Mouse (Mus musculus) forebrain, postnatal 0 days (tissue): ENCODE measurements around the gene Col25a1. TPM values are rescaled to one million over a fixed set of nuclear protein-coding genes. Genes with fewer than 3 reads are reported as not detected.

ENCODE experiments used
- ATAC-seq: fragments of 200-750 bp; cut with Nextera tagmentation; 2 replicates; pipeline ENCODE4 v1.8.0; 2017; ENCODE audit warnings: mild to moderate bottlenecking, moderate library complexity
- DNase-seq: peaks from one replicate; pipeline ENCODE4 v3.0.0-alpha.2; 2015
- H3K27ac ChIP-seq: fragments of 300-500 bp; sonication (generic); 2 replicates; pipeline ENCODE4 v1.5.1; 2014; ENCODE audit warnings: low read depth, mild to moderate bottlenecking, antibody characterized with exemption, low read length, moderate library complexity, mixed read lengths
- H3K27me3 ChIP-seq: fragments of 300-500 bp; sonication (generic); 2 replicates; pipeline ENCODE4 v1.6.1; 2014; ENCODE audit warnings: mild to moderate bottlenecking, low read length, mixed read lengths; ENCODE audit not compliant: insufficient read depth
- H3K36me3 ChIP-seq: fragments of 300-500 bp; sonication (generic); 2 replicates; pipeline ENCODE4 v1.6.1; 2014; ENCODE audit warnings: mild to moderate bottlenecking, moderate library complexity; ENCODE audit not compliant: insufficient read depth
- H3K4me1 ChIP-seq: fragments of 300-500 bp; sonication (generic); 2 replicates; pipeline ENCODE4 v1.6.1; 2014; ENCODE audit warnings: antibody characterized with exemption; ENCODE audit not compliant: insufficient read depth
- H3K4me2 ChIP-seq: fragments of 300-500 bp; sonication (generic); 2 replicates; pipeline ENCODE4 v1.6.1; 2014; ENCODE audit warnings: low read depth, mild to moderate bottlenecking, moderate library complexity
- H3K4me3 ChIP-seq: fragments of 300-500 bp; sonication (generic); 2 replicates; pipeline ENCODE4 v1.5.1; 2014; ENCODE audit warnings: low read depth, low read length, mixed read lengths
- H3K9ac ChIP-seq: fragments of 300-500 bp; sonication (generic); 2 replicates; pipeline ENCODE4 v1.6.1; 2014; ENCODE audit warnings: mild to moderate bottlenecking
- H3K9me3 ChIP-seq: fragments of 300-500 bp; sonication (generic); 2 replicates; pipeline ENCODE4 v1.6.1; 2016; ENCODE audit warnings: low read length
- CTCF ChIP-seq: sonication (generic); IDR thresholded peaks from 2 replicates; pipeline ENCODE4 v1.5.1; 2016; ENCODE audit warnings: antibody characterized with exemption, control low read depth, low read depth
- WGBS: fragments of 180-500 bp; shearing (Covaris S2); extraction: QIAGEN DNeasy Blood & Tissue Kit; methylation state at CpG from one replicate; pipeline ENCODE4 v1.1.7; 2014; 5-methylcytosine and 5-hydroxymethylcytosine counted together
- polyA plus RNA-seq: library from polyadenylated mRNA; unstranded; fragments of >200 nt; fragmentation: Nextera tagmentation; extraction: Ambion mirVana; gene quantifications from 2 replicates; pipeline ENCODE4 v1.2.1, GENCODE M21; 2015
- total RNA-seq: library from RNA; depleted of rRNA; stranded (reverse); fragments of >200 nt; gene quantifications from 2 replicates; pipeline ENCODE4 v1.2.3, GENCODE M21; 2014

The Col25a1 gene
- total and polyA plus RNA-seq, 2 experiments from 2014 or later = 5.7 to 23.7 TPM

GRCm38 (mm10) chr3:130374620-130375341 lies 243.5 kb downstream of the Col25a1 start:
- no peak overlapping the region for H3K4me2 ChIP-seq
- no peaks in the 10 kb centered on the region for H3K4me1 ChIP-seq
- H3K27ac ChIP-seq = no peak overlapping the region
- no peak overlapping the region for H3K4me3 ChIP-seq
- H3K27me3 ChIP-seq = no peaks in the 10 kb centered on the region
- H3K9ac ChIP-seq = no peak overlapping the region
- H3K36me3 ChIP-seq = no peaks in the 10 kb centered on the region
- 66% methylated on average over 3 of the region's 3 CpGs for WGBS
- ATAC-seq = no peak; the same call in 1 of the 2 replicates
- no peak for TF ChIP-seq CTCF
- no peaks in the 10 kb centered on the region for H3K9me3 ChIP-seq
- DNase-seq = no peak

DNA sequence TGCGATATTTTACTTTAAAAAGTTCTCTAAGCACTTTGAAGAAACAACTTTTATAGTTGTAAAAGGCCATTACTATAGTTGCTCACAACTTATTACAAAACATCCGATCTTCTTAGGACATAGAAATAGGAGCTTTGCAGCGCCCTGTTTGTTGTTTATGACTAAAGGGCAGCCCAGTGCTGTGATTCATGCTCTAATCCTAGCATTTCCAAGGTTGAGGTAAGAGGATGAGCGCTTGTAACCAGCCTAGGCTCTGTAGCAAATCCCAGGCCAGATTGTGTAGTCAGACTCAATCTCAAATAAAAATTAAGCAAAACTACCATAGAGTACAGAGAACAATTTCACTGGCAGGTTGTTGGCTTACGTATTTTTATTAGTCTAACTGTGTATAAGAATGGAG lies 246.5 kb downstream of the Col25a1 start:
- H3K9me3 ChIP-seq = no peaks in the 10 kb centered on the region
- no peak for ATAC-seq
- no peak for TF ChIP-seq CTCF
- no peak overlapping the region for H3K27ac ChIP-seq
- H3K4me1 ChIP-seq = no peaks in the 10 kb centered on the region
- no peaks in the 10 kb centered on the region for H3K27me3 ChIP-seq
- no peak for DNase-seq
- no peak overlapping the region for H3K9ac ChIP-seq
- no peak overlapping the region for H3K4me2 ChIP-seq
- 93% methylated on average over 5 of the region's 5 CpGs for WGBS
- no peak overlapping the region for H3K4me3 ChIP-seq
- H3K36me3 ChIP-seq = no peaks in the 10 kb centered on the region

- H3K4me2 ChIP-seq = no peak overlapping the region
- H3K4me1 ChIP-seq = no peaks in the 10 kb centered on the region
- ATAC-seq = no peak
- no peak overlapping the region for H3K9ac ChIP-seq
- no peaks in the 10 kb centered on the region for H3K9me3 ChIP-seq
- WGBS = 46% methylated on average over 9 of the region's 9 CpGs
- no peaks in the 10 kb centered on the region for H3K27me3 ChIP-seq
- DNase-seq = no peak
- no peak overlapping the region for H3K27ac ChIP-seq
- no peak for TF ChIP-seq CTCF
- H3K4me3 ChIP-seq = no peak overlapping the region
- H3K36me3 ChIP-seq = no peaks in the 10 kb centered on the region
Observed at GRCm38 (mm10) chr3:130378626-130379025, 247.3 kb downstream of the Col25a1 start.

- DNase-seq = no peak
Observed at GRCm38 (mm10) chr3:130380299-130380845, 249.1 kb downstream of the Col25a1 start.

DNA sequence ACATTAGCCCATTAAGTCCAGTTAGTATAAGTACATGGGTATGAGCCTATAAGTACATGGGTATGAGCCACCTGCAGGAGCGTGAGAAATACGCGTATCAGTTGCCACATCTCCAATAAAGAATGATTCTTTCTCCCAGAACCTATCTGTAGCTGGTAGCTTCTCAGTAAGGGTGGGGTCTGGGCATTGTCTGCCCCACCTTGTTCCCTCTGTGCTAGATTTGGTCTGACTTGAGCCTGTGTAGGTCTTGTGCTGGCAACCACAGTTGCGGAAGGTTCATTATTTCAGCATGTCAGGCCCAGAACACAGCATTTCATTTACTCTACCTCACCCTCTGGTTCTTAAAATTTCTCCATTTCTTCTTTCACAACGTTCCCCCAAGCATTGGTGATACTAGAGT lies 250.4 kb downstream of the Col25a1 start:
- no peak overlapping the region for H3K4me3 ChIP-seq
- H3K36me3 ChIP-seq = no peaks in the 10 kb centered on the region
- no peak for DNase-seq
- H3K4me2 ChIP-seq = no peak overlapping the region
- no peaks in the 10 kb centered on the region for H3K9me3 ChIP-seq
- no peak for ATAC-seq
- H3K9ac ChIP-seq = no peak overlapping the region
- WGBS = 94% methylated on average over 5 of the region's 5 CpGs
- H3K4me1 ChIP-seq = no peaks in the 10 kb centered on the region
- H3K27ac ChIP-seq = no peak overlapping the region
- no peak for TF ChIP-seq CTCF
- no peaks in the 10 kb centered on the region for H3K27me3 ChIP-seq

More at GRCm38 (mm10) chr3:130380299-130380845, 249.1 kb downstream of the Col25a1 start:
- ATAC-seq = no peak
- no peaks in the 10 kb centered on the region for H3K4me1 ChIP-seq
- no peak for TF ChIP-seq CTCF
- no peak overlapping the region for H3K9ac ChIP-seq
- no peaks in the 10 kb centered on the region for H3K27me3 ChIP-seq
- 72% methylated on average over 5 of the region's 5 CpGs for WGBS
- no peaks in the 10 kb centered on the region for H3K9me3 ChIP-seq
- no peak overlapping the region for H3K27ac ChIP-seq
- H3K4me3 ChIP-seq = no peak overlapping the region
- H3K36me3 ChIP-seq = no peaks in the 10 kb centered on the region
- no peak overlapping the region for H3K4me2 ChIP-seq

GRCm38 (mm10) chr3:130385856-130386255 lies 254.6 kb downstream of the Col25a1 start:
- H3K9ac ChIP-seq = no peak overlapping the region
- no peaks in the 10 kb centered on the region for H3K27me3 ChIP-seq
- H3K9me3 ChIP-seq = no peaks in the 10 kb centered on the region
- 60% methylated on average over 4 of the region's 4 CpGs for WGBS
- TF ChIP-seq CTCF = no peak
- H3K4me2 ChIP-seq = no peak overlapping the region
- H3K27ac ChIP-seq = no peak overlapping the region
- no peak for DNase-seq
- no peak for ATAC-seq
- H3K4me1 ChIP-seq = no peaks in the 10 kb centered on the region
- no peaks in the 10 kb centered on the region for H3K36me3 ChIP-seq
- H3K4me3 ChIP-seq = no peak overlapping the region

DNA sequence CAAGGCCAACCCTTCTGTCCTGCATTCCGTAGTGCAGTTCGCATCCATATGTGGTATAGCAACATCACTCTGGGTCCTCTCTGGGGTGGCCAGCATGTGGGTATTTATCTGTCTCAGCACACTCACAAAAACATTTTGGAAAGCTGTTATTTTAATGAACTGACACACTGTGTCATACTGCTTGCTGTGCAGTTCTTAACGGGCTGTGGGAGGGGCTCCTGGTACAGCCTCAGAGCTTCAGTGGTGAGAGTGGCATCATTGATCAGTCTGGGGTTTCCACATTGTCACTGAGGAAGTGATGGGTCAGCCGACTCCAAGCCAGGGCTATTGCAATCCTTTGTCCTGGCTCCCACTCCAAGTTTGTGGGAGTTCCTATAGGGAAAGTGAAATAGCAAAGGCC lies 255.9 kb downstream of the Col25a1 start:
- ATAC-seq = no peak
- no peak overlapping the region for H3K9ac ChIP-seq
- WGBS = 77% methylated on average over 4 of the region's 4 CpGs
- H3K9me3 ChIP-seq = no peaks in the 10 kb centered on the region
- no peaks in the 10 kb centered on the region for H3K4me1 ChIP-seq
- no peak overlapping the region for H3K27ac ChIP-seq
- no peak for DNase-seq
- H3K4me3 ChIP-seq = no peak overlapping the region
- no peak overlapping the region for H3K4me2 ChIP-seq
- H3K36me3 ChIP-seq = no peaks in the 10 kb centered on the region
- no peak for TF ChIP-seq CTCF
- H3K27me3 ChIP-seq = no peaks in the 10 kb centered on the region
